Mouse (Mus musculus): Measurements from ENCODE around the gene Dohh.

GRCm38 (mm10) chr10:81340551-81341332 lies 43.5 kb upstream of the Dohh start:
- no peak for TF ChIP-seq POLR2A (IDR thresholded peaks at IDR 0.05; ENCODE audit: control insufficient read depth, extremely low read depth, insufficient read depth, low read length, poor library complexity)
- TF ChIP-seq CTCF (IDR thresholded peaks at IDR 0.05; ENCODE audit: borderline replicate concordance, control insufficient read depth, extremely low read depth, insufficient read depth, low read length, poor library complexity): no peak

Data from thymus, adult 2 months (tissue).